Mouse (Mus musculus): ENCODE data around the gene 6030468B19Rik. TPM values are rescaled to one million over a fixed set of nuclear protein-coding genes. Genes with fewer than 3 reads are reported as not detected.

6030468B19Rik gene
- polyA plus RNA-seq, 1 experiment = 16.7 TPM

DNA sequence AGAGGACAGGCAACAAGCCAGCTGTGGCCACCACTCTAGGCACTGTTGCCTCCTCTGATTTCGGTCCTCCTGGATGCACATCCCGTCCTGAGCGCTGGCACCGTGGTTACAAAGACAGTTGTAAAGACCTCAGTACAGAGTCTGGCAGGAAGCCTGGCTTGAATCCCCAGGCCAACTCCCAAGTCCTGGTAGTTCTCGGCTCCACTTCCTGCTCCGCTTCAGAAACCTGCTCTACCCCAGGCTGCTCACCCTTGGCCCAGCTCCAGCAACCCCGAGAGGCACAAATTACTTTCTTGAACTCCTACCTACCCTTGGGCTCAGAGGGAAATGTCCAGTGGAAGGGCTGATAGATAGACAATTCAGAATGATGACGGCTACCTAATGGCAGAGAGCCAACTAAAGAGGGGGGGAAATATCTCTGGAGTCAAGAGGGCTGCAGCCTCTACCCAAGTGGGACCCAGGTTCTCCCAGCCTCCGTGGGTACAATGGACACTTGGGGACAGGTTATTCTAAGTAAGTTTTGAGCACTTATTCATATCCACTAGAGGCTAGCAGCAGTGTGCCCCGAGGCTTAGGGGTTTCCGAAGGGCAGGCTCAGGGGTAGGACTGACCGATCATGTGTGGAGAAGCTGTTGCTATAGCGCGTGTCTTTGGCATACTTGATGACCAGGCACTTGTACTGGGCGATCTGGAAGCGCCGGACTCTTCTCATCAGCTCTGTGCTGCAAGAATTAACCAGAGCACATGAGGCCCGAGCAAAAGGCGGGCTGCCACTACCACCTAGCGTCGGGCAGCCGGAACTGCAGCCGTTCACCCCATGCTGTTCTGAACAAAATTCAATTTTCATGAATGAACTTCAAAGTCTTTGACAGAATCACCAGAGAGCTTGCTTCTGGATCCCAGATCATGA, 26.9 kb downstream of the 6030468B19Rik start:
- H3K4me1 ChIP-seq (ENCODE audit: control insufficient read depth, insufficient read depth, low read length) = peaks cover 8% of the 10 kb centered on the region
- WGBS = 14% methylated on average over 23 of the region's 23 CpGs
- peak overlapping the region; percentile 28 for H3K27ac ChIP-seq (ENCODE audit: control insufficient read depth, insufficient read depth, low read depth, low read length, poor library complexity)
- TF ChIP-seq CTCF (IDR thresholded peaks at IDR 0.05; ENCODE audit: control insufficient read depth, insufficient read depth, low read length) = peak; percentile 95
- TF ChIP-seq POLR2A (IDR thresholded peaks at IDR 0.05; ENCODE audit: borderline replicate concordance, control insufficient read depth, low read depth, low read length) = no peak
- H3K4me3 ChIP-seq (replicated peaks; ENCODE audit: control insufficient read depth, low read depth, low read length) = peak overlapping the region; percentile 67

DNA sequence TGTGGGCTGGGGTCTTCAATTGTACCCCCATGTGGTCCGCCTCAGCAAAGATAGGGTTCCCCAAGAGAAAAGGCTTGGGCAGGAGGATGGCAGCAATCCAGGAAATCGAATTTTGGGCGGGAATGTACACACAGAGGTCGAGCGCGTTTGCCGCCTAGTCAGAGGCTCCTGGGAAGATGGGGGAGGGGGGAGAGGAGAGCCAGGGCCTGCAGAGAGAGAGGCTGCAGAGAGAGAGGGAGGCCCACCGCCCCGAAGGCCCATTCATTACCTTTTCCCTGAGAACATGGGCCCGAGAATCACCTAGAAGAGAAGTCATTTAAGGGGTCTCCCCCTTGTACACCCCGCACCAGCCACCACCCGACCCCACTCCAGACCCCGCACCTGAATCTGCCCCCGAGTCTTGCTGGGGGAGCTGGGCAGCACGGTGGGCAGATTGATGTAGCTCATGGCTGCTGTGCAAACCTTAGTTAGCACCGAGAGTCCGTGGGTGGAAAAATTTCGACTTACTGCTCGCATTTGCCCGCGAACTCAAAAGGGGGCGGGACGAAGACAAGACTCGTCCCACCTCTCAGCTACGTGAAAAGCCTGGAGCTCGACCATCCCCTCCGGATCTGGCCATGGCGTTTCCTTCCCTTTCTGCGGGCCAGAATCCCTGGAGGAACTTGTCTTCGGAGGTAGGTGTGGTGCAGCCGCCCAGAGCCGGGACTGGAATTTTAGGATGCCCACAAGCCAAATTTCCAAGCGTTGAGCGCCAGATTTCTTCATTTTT, 28.1 kb downstream of the 6030468B19Rik start, which contains the start of the genes Afmid and Tk1:
TSS of gene Afmid (plus strand) at position 592 of the 769 bp plus-strand sequence.
TSS of gene Tk1 (minus strand) at position 760 of the 769 bp plus-strand sequence.
- TF ChIP-seq POLR2A (IDR thresholded peaks at IDR 0.05; ENCODE audit: borderline replicate concordance, control insufficient read depth, low read depth, low read length) (peak; percentile 37; the same call in 1 of the 2 replicates), CTCF (IDR thresholded peaks at IDR 0.05; ENCODE audit: control insufficient read depth, insufficient read depth, low read length) (no peak)

DNA sequence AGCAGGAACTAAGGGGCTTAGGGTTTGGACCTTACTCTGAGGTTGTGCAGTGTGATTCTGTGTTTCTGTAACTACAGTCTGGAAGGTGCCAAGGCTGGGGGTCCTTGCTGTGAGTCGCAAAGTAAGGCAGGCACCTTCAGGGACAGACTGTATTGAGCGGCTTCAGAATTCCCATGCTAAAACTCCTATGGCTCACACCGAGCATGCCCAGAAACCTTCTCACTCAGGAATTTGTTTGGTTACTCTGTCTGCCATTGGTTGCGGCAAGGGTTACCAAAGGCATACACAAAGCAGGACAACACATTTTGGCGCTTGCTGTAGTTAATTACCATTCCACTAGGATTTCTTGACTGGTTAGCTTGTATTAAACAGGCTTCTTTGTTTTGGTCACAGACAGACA, 28.7 kb downstream of the 6030468B19Rik start:
- TF ChIP-seq CTCF (IDR thresholded peaks at IDR 0.05; ENCODE audit: control insufficient read depth, insufficient read depth, low read length) (no peak), POLR2A (IDR thresholded peaks at IDR 0.05; ENCODE audit: borderline replicate concordance, control insufficient read depth, low read depth, low read length) (no peak)
- H3K27ac ChIP-seq (ENCODE audit: control insufficient read depth, insufficient read depth, low read depth, low read length, poor library complexity) = peak overlapping the region; percentile 37; the same call in 1 of the 2 replicates
- 57% methylated on average over 5 of the region's 5 CpGs for WGBS
- H3K4me3 ChIP-seq (replicated peaks; ENCODE audit: control insufficient read depth, low read depth, low read length) = peak overlapping the region; percentile 67
- peaks cover 11% of the 10 kb centered on the region for H3K4me1 ChIP-seq (ENCODE audit: control insufficient read depth, insufficient read depth, low read length)

More for the DNA sequence above, 28.1 kb downstream of the 6030468B19Rik start, which contains the start of the genes Afmid and Tk1:
- WGBS = under 1% methylated on average over 34 of the region's 34 CpGs
- peak within 1 kb of the TSS; percentile 69 for H3K27ac ChIP-seq (ENCODE audit: control insufficient read depth, insufficient read depth, low read depth, low read length, poor library complexity)
- peaks cover 8% of the 10 kb centered on the region for H3K4me1 ChIP-seq (ENCODE audit: control insufficient read depth, insufficient read depth, low read length)
- peak within 1 kb of the TSS; percentile 67 for H3K4me3 ChIP-seq (replicated peaks; ENCODE audit: control insufficient read depth, low read depth, low read length)

GRCm38 (mm10) chr11:117826916-117827315, 29.5 kb downstream of the 6030468B19Rik start:
- TF ChIP-seq CTCF (IDR thresholded peaks at IDR 0.05; ENCODE audit: control insufficient read depth, insufficient read depth, low read length) = no peak
- TF ChIP-seq POLR2A (IDR thresholded peaks at IDR 0.05; ENCODE audit: borderline replicate concordance, control insufficient read depth, low read depth, low read length) = no peak
- Histone ChIP-seq H3K4me1 (ENCODE audit: control insufficient read depth, insufficient read depth, low read length) (peaks cover 10% of the 10 kb centered on the region), H3K27ac (ENCODE audit: control insufficient read depth, insufficient read depth, low read depth, low read length, poor library complexity) (peak overlapping the region; percentile 53; the same call in 1 of the 2 replicates), H3K4me3 (replicated peaks; ENCODE audit: control insufficient read depth, low read depth, low read length) (peak overlapping the region; percentile 50)
- WGBS = 64% methylated on average over 8 of the region's 8 CpGs

- no peak for TF ChIP-seq POLR2A (IDR thresholded peaks at IDR 0.05; ENCODE audit: borderline replicate concordance, control insufficient read depth, low read depth, low read length)
- no peak for TF ChIP-seq CTCF (IDR thresholded peaks at IDR 0.05; ENCODE audit: control insufficient read depth, insufficient read depth, low read length)
- H3K27ac ChIP-seq (ENCODE audit: control insufficient read depth, insufficient read depth, low read depth, low read length, poor library complexity) = peak overlapping the region; percentile 53
- peak overlapping the region; percentile 50 for H3K4me3 ChIP-seq (replicated peaks; ENCODE audit: control insufficient read depth, low read depth, low read length)
- 35% methylated on average over 3 of the region's 3 CpGs for WGBS
- H3K4me1 ChIP-seq (ENCODE audit: control insufficient read depth, insufficient read depth, low read length) = peaks cover 9% of the 10 kb centered on the region
Measured at GRCm38 (mm10) chr11:117827386-117827785, 29.9 kb downstream of the 6030468B19Rik start.

GRCm38 (mm10) chr11:117828149-117828887, 30.9 kb downstream of the 6030468B19Rik start:
- Histone ChIP-seq H3K4me1 (ENCODE audit: control insufficient read depth, insufficient read depth, low read length) (peaks cover 12% of the 10 kb centered on the region), H3K27ac (ENCODE audit: control insufficient read depth, insufficient read depth, low read depth, low read length, poor library complexity) (peak overlapping the region; percentile 79), H3K4me3 (replicated peaks; ENCODE audit: control insufficient read depth, low read depth, low read length) (peak overlapping the region; percentile 40)
- 25% methylated on average over 18 of the region's 18 CpGs for WGBS
- no peak for TF ChIP-seq POLR2A (IDR thresholded peaks at IDR 0.05; ENCODE audit: borderline replicate concordance, control insufficient read depth, low read depth, low read length)
- no peak for TF ChIP-seq CTCF (IDR thresholded peaks at IDR 0.05; ENCODE audit: control insufficient read depth, insufficient read depth, low read length)

DNA sequence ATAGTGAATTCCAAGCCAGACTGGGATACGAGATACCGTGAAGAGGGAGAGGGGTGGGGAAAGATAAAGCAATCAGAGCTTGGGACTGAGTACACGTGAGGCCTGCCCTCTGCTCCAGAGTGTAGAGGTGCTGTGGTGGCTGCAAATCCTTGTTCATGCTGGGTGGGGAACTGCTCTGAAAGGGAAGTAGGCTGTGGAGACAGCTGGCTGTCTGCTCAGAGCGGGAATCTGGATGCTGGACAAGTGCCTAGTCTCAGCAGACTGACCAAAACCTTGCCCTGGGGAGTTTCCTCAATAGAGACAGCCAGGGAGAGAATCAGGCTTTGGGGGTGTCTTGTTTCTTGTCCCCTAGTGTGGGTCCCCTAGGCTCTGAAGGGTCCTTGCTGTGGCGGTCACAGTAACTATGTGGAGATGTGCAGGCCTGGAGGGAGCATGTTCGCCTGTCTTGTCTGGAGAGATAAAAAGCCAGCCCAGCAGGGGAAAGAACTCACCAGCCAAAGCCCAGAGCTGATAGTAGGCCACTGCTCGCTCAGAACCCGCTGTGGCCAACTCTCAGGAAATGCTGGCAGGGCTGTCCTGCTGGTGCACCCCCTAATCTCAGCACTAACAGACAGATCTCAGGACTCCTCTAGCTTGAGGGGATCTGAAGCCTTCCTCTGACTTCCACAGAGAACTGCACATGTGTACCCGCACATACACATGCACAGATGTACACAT, 31.6 kb downstream of the 6030468B19Rik start:
- Histone ChIP-seq H3K27ac (ENCODE audit: control insufficient read depth, insufficient read depth, low read depth, low read length, poor library complexity) (peak overlapping the region; percentile 79), H3K4me1 (ENCODE audit: control insufficient read depth, insufficient read depth, low read length) (peaks cover 12% of the 10 kb centered on the region), H3K4me3 (replicated peaks; ENCODE audit: control insufficient read depth, low read depth, low read length) (no peak overlapping the region)
- TF ChIP-seq POLR2A (IDR thresholded peaks at IDR 0.05; ENCODE audit: borderline replicate concordance, control insufficient read depth, low read depth, low read length) = no peak
- TF ChIP-seq CTCF (IDR thresholded peaks at IDR 0.05; ENCODE audit: control insufficient read depth, insufficient read depth, low read length) = no peak
- 32% methylated on average over 9 of the region's 9 CpGs for WGBS
